Mouse (Mus musculus) lung, postnatal 4 days (tissue): ENCODE results near the gene Resp18.
A peak's percentile ranks its signal among the peaks of the same experiment; 100 is the strongest.

Experiments used
- DNase-seq, 2 experiments: peaks; one replicate each; pipeline ENCODE4 v3.0.0; 2021

The Resp18 gene

GRCm38 (mm10) chr1:75278228-75278627 lies at the start of gene Resp18:
Gene Resp18 (minus strand): TSS chr1:75278415.
- no peak for DNase-seq

- no peak for DNase-seq
These were observed 49.2 kb upstream of the Resp18 start for GRCm38 (mm10) chr1:75327461-75327860.

GRCm38 (mm10) chr1:75319166-75319565 lies 41.0 kb upstream of the Resp18 start:
- DNase-seq: no peak

- no peak for DNase-seq
These were observed 40.5 kb upstream of the Resp18 start for GRCm38 (mm10) chr1:75318736-75319135.

- DNase-seq: no peak
These were observed 40.1 kb upstream of the Resp18 start for GRCm38 (mm10) chr1:75318301-75318700.

- peak; percentile 100 for DNase-seq
These were observed 39.3 kb upstream of the Resp18 start, which contains the start of gene Dnpep for GRCm38 (mm10) chr1:75317241-75318201. Gene Dnpep (minus strand): TSS chr1:75317990.

GRCm38 (mm10) chr1:75316861-75317240 lies 38.6 kb upstream of the Resp18 start:
- peak; percentile 91 for DNase-seq

GRCm38 (mm10) chr1:75315456-75316365 lies 37.5 kb upstream of the Resp18 start:
- DNase-seq: no peak

- DNase-seq: no peak
These were observed 36.8 kb upstream of the Resp18 start for GRCm38 (mm10) chr1:75315011-75315410.

GRCm38 (mm10) chr1:75311694-75312093 lies 33.5 kb upstream of the Resp18 start:
- DNase-seq: no peak

GRCm38 (mm10) chr1:75304662-75305061 lies 26.4 kb upstream of the Resp18 start:
- DNase-seq: no peak

- DNase-seq: no peak
These were observed 16.1 kb upstream of the Resp18 start for GRCm38 (mm10) chr1:75294294-75294693.

GRCm38 (mm10) chr1:75293331-75293701 lies 15.1 kb upstream of the Resp18 start:
- DNase-seq: no peak

GRCm38 (mm10) chr1:75292476-75293330 lies 14.5 kb upstream of the Resp18 start:
- DNase-seq: no peak

- no peak for DNase-seq
These were observed 13.1 kb upstream of the Resp18 start for GRCm38 (mm10) chr1:75291321-75291720.

GRCm38 (mm10) chr1:75290582-75290981 lies 12.4 kb upstream of the Resp18 start:
- DNase-seq: no peak

GRCm38 (mm10) chr1:75289888-75290431 lies 11.7 kb upstream of the Resp18 start:
- no peak for DNase-seq

GRCm38 (mm10) chr1:75289376-75289775 lies 11.2 kb upstream of the Resp18 start:
- no peak for DNase-seq

- DNase-seq: no peak
These were observed 6.7 kb upstream of the Resp18 start for GRCm38 (mm10) chr1:75284911-75285310.

- DNase-seq: no peak
These were observed 4.8 kb upstream of the Resp18 start for GRCm38 (mm10) chr1:75283017-75283416.

GRCm38 (mm10) chr1:75277195-75278188 lies 723 bp downstream of the Resp18 start:
- peak in 1 of 2 experiments; percentile 54 for DNase-seq
